Mouse (Mus musculus): ENCODE data around the gene G6pc. TPM values are rescaled to one million over a fixed set of nuclear protein-coding genes. Genes with fewer than 3 reads are reported as not detected.

The G6pc gene
- polyA plus RNA-seq, 1 experiment from 2014 or later = not detected

- no peaks in the 10 kb centered on the region for H3K27me3 ChIP-seq (replicated peaks; ENCODE audit: control insufficient read depth, insufficient read depth, low read length)
- 49% methylated on average over 11 of the region's 11 CpGs for WGBS
- H3K36me3 ChIP-seq (ENCODE audit: control insufficient read depth, insufficient read depth, low read length) = no peaks in the 10 kb centered on the region
- H3K27ac ChIP-seq (ENCODE audit: low read depth) = no peak overlapping the region
- no peak overlapping the region for H3K4me2 ChIP-seq (ENCODE audit: low read length)
- H3K9ac ChIP-seq (ENCODE audit: low read length) = no peak overlapping the region
- no peak overlapping the region for H3K4me3 ChIP-seq (ENCODE audit: low read depth, low read length)
- peaks cover 3% of the 10 kb centered on the region; the same call in 1 of the 2 replicates for H3K4me1 ChIP-seq (replicated peaks; ENCODE audit: control insufficient read depth, insufficient read depth, low read length)
- no peaks in the 10 kb centered on the region for H3K9me3 ChIP-seq (ENCODE audit: control insufficient read depth, low read length)
- no peak; the same call in 1 of the 2 replicates for ATAC-seq (replicated peaks; ENCODE audit: low FRiP score, low TSS enrichment, low read depth)
- no peak for DNase-seq (ENCODE audit: low spot score)
Observed at GRCm38 (mm10) chr11:101351100-101351720, 16.2 kb upstream of the G6pc start.

GRCm38 (mm10) chr11:101351721-101352111, 15.6 kb upstream of the G6pc start:
- Histone ChIP-seq H3K27me3 (replicated peaks; ENCODE audit: control insufficient read depth, insufficient read depth, low read length) (no peaks in the 10 kb centered on the region), H3K4me2 (ENCODE audit: low read length) (no peak overlapping the region), H3K9ac (ENCODE audit: low read length) (no peak overlapping the region), H3K9me3 (ENCODE audit: control insufficient read depth, low read length) (no peaks in the 10 kb centered on the region), H3K36me3 (ENCODE audit: control insufficient read depth, insufficient read depth, low read length) (no peaks in the 10 kb centered on the region), H3K4me3 (ENCODE audit: low read depth, low read length) (no peak overlapping the region), H3K4me1 (replicated peaks; ENCODE audit: control insufficient read depth, insufficient read depth, low read length) (peaks cover 3% of the 10 kb centered on the region; the same call in 1 of the 2 replicates), H3K27ac (ENCODE audit: low read depth) (no peak overlapping the region)
- ATAC-seq (replicated peaks; ENCODE audit: low FRiP score, low TSS enrichment, low read depth) (no peak), DNase-seq (ENCODE audit: low spot score) (no peak)
- WGBS = 59% methylated on average over 3 of the region's 3 CpGs

GRCm38 (mm10) chr11:101353436-101353835, 13.9 kb upstream of the G6pc start:
- Histone ChIP-seq H3K4me1 (replicated peaks; ENCODE audit: control insufficient read depth, insufficient read depth, low read length) (peaks cover 3% of the 10 kb centered on the region; the same call in 1 of the 2 replicates), H3K27me3 (replicated peaks; ENCODE audit: control insufficient read depth, insufficient read depth, low read length) (no peaks in the 10 kb centered on the region), H3K36me3 (ENCODE audit: control insufficient read depth, insufficient read depth, low read length) (no peaks in the 10 kb centered on the region), H3K4me2 (ENCODE audit: low read length) (no peak overlapping the region), H3K4me3 (ENCODE audit: low read depth, low read length) (no peak overlapping the region), H3K9me3 (ENCODE audit: control insufficient read depth, low read length) (no peaks in the 10 kb centered on the region), H3K27ac (ENCODE audit: low read depth) (no peak overlapping the region), H3K9ac (ENCODE audit: low read length) (no peak overlapping the region)
- no peak for DNase-seq (ENCODE audit: low spot score)
- ATAC-seq (replicated peaks; ENCODE audit: low FRiP score, low TSS enrichment, low read depth) = no peak
- 87% methylated on average over 12 of the region's 12 CpGs for WGBS

- Histone ChIP-seq H3K4me3 (ENCODE audit: low read depth, low read length) (no peak overlapping the region), H3K4me1 (replicated peaks; ENCODE audit: control insufficient read depth, insufficient read depth, low read length) (peaks cover 3% of the 10 kb centered on the region; the same call in 1 of the 2 replicates), H3K36me3 (ENCODE audit: control insufficient read depth, insufficient read depth, low read length) (no peaks in the 10 kb centered on the region), H3K27ac (ENCODE audit: low read depth) (no peak overlapping the region), H3K9ac (ENCODE audit: low read length) (no peak overlapping the region), H3K4me2 (ENCODE audit: low read length) (no peak overlapping the region), H3K9me3 (ENCODE audit: control insufficient read depth, low read length) (no peaks in the 10 kb centered on the region), H3K27me3 (replicated peaks; ENCODE audit: control insufficient read depth, insufficient read depth, low read length) (no peaks in the 10 kb centered on the region)
- ATAC-seq (replicated peaks; ENCODE audit: low FRiP score, low TSS enrichment, low read depth) (no peak), DNase-seq (ENCODE audit: low spot score) (no peak)
- WGBS = 83% methylated on average over 5 of the region's 5 CpGs
Observed at GRCm38 (mm10) chr11:101354438-101355010, 12.8 kb upstream of the G6pc start.

- WGBS = 83% methylated on average over 2 of the region's 2 CpGs
- Histone ChIP-seq H3K9me3 (ENCODE audit: control insufficient read depth, low read length) (no peaks in the 10 kb centered on the region), H3K27ac (ENCODE audit: low read depth) (no peak overlapping the region), H3K4me1 (replicated peaks; ENCODE audit: control insufficient read depth, insufficient read depth, low read length) (peaks cover 7% of the 10 kb centered on the region; the same call in 1 of the 2 replicates), H3K4me3 (ENCODE audit: low read depth, low read length) (no peak overlapping the region), H3K4me2 (ENCODE audit: low read length) (no peak overlapping the region), H3K9ac (ENCODE audit: low read length) (no peak overlapping the region), H3K27me3 (replicated peaks; ENCODE audit: control insufficient read depth, insufficient read depth, low read length) (no peaks in the 10 kb centered on the region), H3K36me3 (ENCODE audit: control insufficient read depth, insufficient read depth, low read length) (no peaks in the 10 kb centered on the region)
- ATAC-seq (replicated peaks; ENCODE audit: low FRiP score, low TSS enrichment, low read depth) (no peak), DNase-seq (ENCODE audit: low spot score) (no peak)
Observed at GRCm38 (mm10) chr11:101355916-101356315, 11.4 kb upstream of the G6pc start.

- Histone ChIP-seq H3K4me2 (ENCODE audit: low read length) (no peak overlapping the region), H3K9me3 (ENCODE audit: control insufficient read depth, low read length) (no peaks in the 10 kb centered on the region), H3K9ac (ENCODE audit: low read length) (no peak overlapping the region), H3K36me3 (ENCODE audit: control insufficient read depth, insufficient read depth, low read length) (no peaks in the 10 kb centered on the region), H3K27ac (ENCODE audit: low read depth) (no peak overlapping the region), H3K4me3 (ENCODE audit: low read depth, low read length) (no peak overlapping the region), H3K27me3 (replicated peaks; ENCODE audit: control insufficient read depth, insufficient read depth, low read length) (no peaks in the 10 kb centered on the region), H3K4me1 (replicated peaks; ENCODE audit: control insufficient read depth, insufficient read depth, low read length) (0 out of 2 replicates have a peak, but pooled peaks cover 4% of the 10 kb centered on the region)
- DNase-seq (ENCODE audit: low spot score) = no peak
- ATAC-seq (replicated peaks; ENCODE audit: low FRiP score, low TSS enrichment, low read depth) = no peak
- 74% methylated on average over 3 of the region's 3 CpGs for WGBS
Observed at GRCm38 (mm10) chr11:101357505-101358182, 9.7 kb upstream of the G6pc start.

- Histone ChIP-seq H3K27ac (ENCODE audit: low read depth) (no peak overlapping the region), H3K27me3 (replicated peaks; ENCODE audit: control insufficient read depth, insufficient read depth, low read length) (no peaks in the 10 kb centered on the region), H3K4me1 (replicated peaks; ENCODE audit: control insufficient read depth, insufficient read depth, low read length) (0 out of 2 replicates have a peak, but pooled peaks cover 4% of the 10 kb centered on the region), H3K9ac (ENCODE audit: low read length) (no peak overlapping the region), H3K9me3 (ENCODE audit: control insufficient read depth, low read length) (no peaks in the 10 kb centered on the region), H3K36me3 (ENCODE audit: control insufficient read depth, insufficient read depth, low read length) (no peaks in the 10 kb centered on the region), H3K4me3 (ENCODE audit: low read depth, low read length) (no peak overlapping the region), H3K4me2 (ENCODE audit: low read length) (no peak overlapping the region)
- ATAC-seq (replicated peaks; ENCODE audit: low FRiP score, low TSS enrichment, low read depth) (no peak), DNase-seq (ENCODE audit: low spot score) (no peak)
- 62% methylated on average over 9 of the region's 9 CpGs for WGBS
Observed at GRCm38 (mm10) chr11:101359776-101360175, 7.6 kb upstream of the G6pc start.

GRCm38 (mm10) chr11:101360651-101361113, 6.7 kb upstream of the G6pc start:
- Histone ChIP-seq H3K36me3 (ENCODE audit: control insufficient read depth, insufficient read depth, low read length) (no peaks in the 10 kb centered on the region), H3K27ac (ENCODE audit: low read depth) (no peak overlapping the region; the same call in 1 of the 2 replicates), H3K4me2 (ENCODE audit: low read length) (no peak overlapping the region), H3K4me3 (ENCODE audit: low read depth, low read length) (no peak overlapping the region), H3K4me1 (replicated peaks; ENCODE audit: control insufficient read depth, insufficient read depth, low read length) (0 out of 2 replicates have a peak, but pooled peaks cover 4% of the 10 kb centered on the region), H3K27me3 (replicated peaks; ENCODE audit: control insufficient read depth, insufficient read depth, low read length) (no peaks in the 10 kb centered on the region), H3K9ac (ENCODE audit: low read length) (no peak overlapping the region), H3K9me3 (ENCODE audit: control insufficient read depth, low read length) (no peaks in the 10 kb centered on the region)
- ATAC-seq (replicated peaks; ENCODE audit: low FRiP score, low TSS enrichment, low read depth) = no peak
- 41% methylated on average over 3 of the region's 3 CpGs for WGBS
- no peak for DNase-seq (ENCODE audit: low spot score)
